Mouse (Mus musculus) kidney, adult 11 months (tissue): Measurements from ENCODE around the gene Zfp428.

Experiments used
- DNase-seq: peaks from one replicate; pipeline ENCODE4 v3.0.0; 2022

Zfp428 gene

GRCm38 (mm10) chr7:24523723-24524122 is 16.9 kb downstream of the Zfp428 start:
- no peak for DNase-seq

- DNase-seq = no peak
These were observed 18.2 kb downstream of the Zfp428 start for GRCm38 (mm10) chr7:24524978-24525377.

GRCm38 (mm10) chr7:24525686-24526420 is 19.0 kb downstream of the Zfp428 start:
- no peak for DNase-seq

- no peak for DNase-seq
These were observed 22.1 kb downstream of the Zfp428 start for GRCm38 (mm10) chr7:24528861-24529260.

- no peak for DNase-seq
These were observed 22.8 kb downstream of the Zfp428 start for GRCm38 (mm10) chr7:24529580-24529979.

GRCm38 (mm10) chr7:24530062-24530931 is 23.5 kb downstream of the Zfp428 start, which contains the start of gene Irgq:
Irgq (plus strand) TSS chr7:24530689.
- DNase-seq = peak; percentile 99

GRCm38 (mm10) chr7:24531211-24531971 is 24.6 kb downstream of the Zfp428 start:
- DNase-seq = peak; percentile 71

- no peak for DNase-seq
These were observed 26.3 kb downstream of the Zfp428 start for GRCm38 (mm10) chr7:24533031-24533571.

GRCm38 (mm10) chr7:24533806-24534205 is 27.0 kb downstream of the Zfp428 start:
- no peak for DNase-seq

GRCm38 (mm10) chr7:24534301-24534700 is 27.5 kb downstream of the Zfp428 start:
- no peak for DNase-seq

GRCm38 (mm10) chr7:24537081-24537480 is 30.3 kb downstream of the Zfp428 start:
- no peak for DNase-seq

GRCm38 (mm10) chr7:24537591-24537990 is 30.8 kb downstream of the Zfp428 start:
- DNase-seq = no peak

- no peak for DNase-seq
These were observed 31.3 kb downstream of the Zfp428 start for GRCm38 (mm10) chr7:24538154-24538553.

- no peak for DNase-seq
These were observed 31.9 kb downstream of the Zfp428 start for GRCm38 (mm10) chr7:24538701-24539100.

- DNase-seq = no peak
These were observed 32.9 kb downstream of the Zfp428 start for GRCm38 (mm10) chr7:24539686-24540085.

GRCm38 (mm10) chr7:24544506-24544905 is 37.7 kb downstream of the Zfp428 start:
- no peak for DNase-seq

- DNase-seq = no peak
These were observed 39.3 kb downstream of the Zfp428 start, which contains the start of the genes Pinlyp and Xrcc1 for GRCm38 (mm10) chr7:24546068-24546614. Pinlyp (minus strand) TSS chr7:24546118. Xrcc1 (plus strand) TSS chr7:24546289.

- DNase-seq = peak; percentile 100
These were observed 40.0 kb downstream of the Zfp428 start for GRCm38 (mm10) chr7:24546634-24547389.

GRCm38 (mm10) chr7:24547534-24548036 is 40.8 kb downstream of the Zfp428 start:
- no peak for DNase-seq

GRCm38 (mm10) chr7:24551985-24552759 is 45.4 kb downstream of the Zfp428 start:
- no peak for DNase-seq

- peak; percentile 60 for DNase-seq
These were observed 49.0 kb downstream of the Zfp428 start for GRCm38 (mm10) chr7:24555786-24556185.
